Mouse (Mus musculus) CH12.LX (cell line): ENCODE data around the gene Cdc42bpa.

Source experiments
- CTCF ChIP-seq, 2 experiments: IDR thresholded peaks in 1 of 2; conservative IDR thresholded peaks in 1 of 2; 2 replicates each; pipeline ENCODE4 v1.5.1; 2011 to 2012; ENCODE audit warnings: low read depth in 2 of 2, low read length in 2 of 2, improper control_type of control experiment in 1 of 2, inconsistent platforms in 1 of 2, mild to moderate bottlenecking in 1 of 2, moderate library complexity in 1 of 2
- EP300 ChIP-seq: IDR thresholded peaks from 2 replicates; pipeline ENCODE4 v1.6.1; 2011; ENCODE audit warnings: low read length, improper control_type of control experiment
- HCFC1 ChIP-seq: IDR thresholded peaks from 2 replicates; pipeline ENCODE4 v1.6.1; 2012; ENCODE audit warnings: low read depth, mild to moderate bottlenecking, inconsistent platforms, low read length, improper control_type of control experiment
- MAZ ChIP-seq: IDR thresholded peaks from 2 replicates; pipeline ENCODE4 v1.6.1; 2012; ENCODE audit warnings: low read depth, mild to moderate bottlenecking, inconsistent platforms, low read length, improper control_type of control experiment, moderate library complexity
- POLR2A ChIP-seq: IDR thresholded peaks from 2 replicates; pipeline ENCODE4 v1.6.1; 2011; ENCODE audit warnings: low read depth, mild to moderate bottlenecking, improper control_type of control experiment, low read length
- RAD21 ChIP-seq: IDR thresholded peaks from 2 replicates; pipeline ENCODE4 v1.6.1; 2011; ENCODE audit warnings: low read depth, mild to moderate bottlenecking, low read length, improper control_type of control experiment, moderate library complexity
- SMC3 ChIP-seq: IDR thresholded peaks from 2 replicates; pipeline ENCODE4 v1.6.1; 2011; ENCODE audit warnings: low read depth, low read length, improper control_type of control experiment
- USF2 ChIP-seq: conservative IDR thresholded peaks from 2 replicates; pipeline ENCODE4 v1.6.1; 2011; ENCODE audit warnings: low read depth, low read length, improper control_type of control experiment
- ZMIZ1 ChIP-seq: IDR thresholded peaks from 2 replicates; pipeline ENCODE4 v1.6.1; 2012; ENCODE audit warnings: low read depth, mild to moderate bottlenecking, inconsistent platforms, low read length, improper control_type of control experiment

DNA sequence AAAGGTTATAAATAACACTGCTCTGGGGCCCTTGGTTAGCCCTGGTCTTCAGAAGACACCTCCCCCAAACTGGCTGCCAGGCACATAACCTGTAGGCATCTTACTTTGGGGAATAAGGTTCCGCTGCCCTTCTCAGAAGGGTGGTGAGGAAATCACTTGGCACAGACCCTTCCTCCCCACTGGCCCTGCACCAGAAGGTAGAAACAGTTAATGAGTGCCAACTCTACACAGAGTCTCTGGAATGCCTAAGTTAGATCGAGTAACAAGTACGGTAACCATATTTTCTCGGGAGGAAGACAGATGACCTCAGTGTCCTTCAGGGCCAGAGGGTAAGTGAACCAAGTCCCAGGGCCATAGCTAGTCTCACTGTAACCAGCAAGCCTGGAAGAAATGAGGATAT is 228.7 kb downstream of the Cdc42bpa start:
- no peak for TF ChIP-seq POLR2A
- no peak for TF ChIP-seq CTCF (conservative IDR thresholded peaks at IDR 0.05 in 1 of 2, IDR thresholded peaks at IDR 0.05 in 1 of 2; ENCODE audit: low read depth in 2 of 2, low read length in 2 of 2)
- no peak for TF ChIP-seq MAZ
- TF ChIP-seq USF2 = no peak
- no peak for TF ChIP-seq HCFC1
- no peak for TF ChIP-seq SMC3
- no peak for TF ChIP-seq RAD21
- no peak for TF ChIP-seq ZMIZ1
- TF ChIP-seq EP300 = no peak
